Mouse (Mus musculus): ENCODE measurements around the gene Pla2g4f.

The Pla2g4f gene

DNA sequence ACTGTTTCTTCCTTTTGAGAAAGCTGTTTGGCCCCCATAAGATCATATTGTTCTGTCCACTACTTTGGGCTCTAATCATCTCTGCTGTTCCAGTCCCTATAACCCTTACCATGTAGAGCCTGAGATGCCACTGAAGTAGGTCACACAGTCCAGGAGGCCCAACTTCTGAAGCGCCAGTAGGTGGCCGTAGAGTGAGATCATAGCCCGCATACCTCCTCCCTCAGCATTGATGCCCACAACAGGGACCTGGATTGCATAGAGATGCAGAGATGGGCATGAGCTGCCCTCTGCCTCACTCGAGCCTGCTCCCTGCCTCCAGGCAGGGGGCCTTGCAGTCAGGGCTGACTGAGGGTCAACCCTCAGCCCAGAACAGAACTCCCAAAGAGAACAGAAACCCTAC is 37.0 kb downstream of the Pla2g4f start:
- no peak for DNase-seq

DNA sequence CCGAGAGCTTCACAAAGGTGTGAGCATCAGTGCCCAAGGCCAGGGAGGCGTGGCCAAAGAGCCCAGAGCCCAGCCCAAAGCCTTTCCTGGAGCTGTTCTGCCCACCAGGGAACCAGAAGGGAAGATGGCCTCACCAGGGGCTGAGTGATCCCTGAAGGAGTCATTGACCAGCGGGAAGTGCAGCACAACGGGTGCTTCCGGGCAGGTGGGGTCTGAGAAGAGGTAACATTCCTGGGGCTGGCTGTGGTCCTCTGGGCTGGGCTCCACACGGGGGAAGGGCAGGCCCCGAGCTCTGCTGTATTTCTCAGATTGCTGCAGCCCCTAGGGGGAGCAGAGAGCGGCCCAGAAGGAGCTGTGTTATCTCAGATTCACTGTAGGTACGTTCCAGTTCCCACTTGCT is 45.3 kb downstream of the Pla2g4f start:
- DNase-seq, result no peak

DNA sequence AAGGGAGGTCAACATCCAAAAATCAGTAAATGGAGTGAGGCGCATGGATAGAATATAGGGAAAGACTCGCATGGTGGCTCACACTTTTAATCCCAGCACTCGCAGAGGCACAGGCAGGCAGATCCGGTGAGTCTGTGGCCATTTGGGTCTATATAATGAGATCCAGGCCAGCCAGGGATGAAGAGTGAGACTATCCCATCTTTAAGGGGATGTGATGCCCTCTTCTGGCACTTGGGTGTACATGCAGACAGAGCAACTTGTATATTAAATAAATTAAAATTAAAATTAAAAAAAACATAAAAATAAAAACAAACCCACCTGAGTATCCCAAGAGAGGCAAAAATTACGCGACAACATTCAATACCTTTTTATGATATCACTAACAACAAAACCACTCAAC is 48.4 kb downstream of the Pla2g4f start:
- DNase-seq, result no peak

DNA sequence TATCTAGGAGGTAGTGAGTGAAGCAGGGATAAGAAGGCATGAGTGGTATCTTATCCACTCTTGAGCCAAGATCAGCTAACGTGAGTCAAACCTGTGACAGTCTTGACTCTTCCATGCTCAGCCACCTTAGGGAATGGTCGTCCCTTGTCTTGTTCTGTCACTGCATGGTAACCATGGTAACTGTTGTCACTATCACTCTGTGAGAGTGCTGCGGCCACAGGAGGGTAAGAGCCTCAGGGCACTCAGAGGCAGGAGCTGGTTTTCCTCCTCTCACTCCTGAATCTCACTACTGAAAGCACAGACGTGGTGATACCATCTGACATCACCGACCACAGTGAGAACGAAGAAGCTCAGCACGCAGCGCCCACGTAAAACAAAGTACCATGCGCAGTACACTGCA is 49.1 kb downstream of the Pla2g4f start:
- DNase-seq, result no peak

DNA sequence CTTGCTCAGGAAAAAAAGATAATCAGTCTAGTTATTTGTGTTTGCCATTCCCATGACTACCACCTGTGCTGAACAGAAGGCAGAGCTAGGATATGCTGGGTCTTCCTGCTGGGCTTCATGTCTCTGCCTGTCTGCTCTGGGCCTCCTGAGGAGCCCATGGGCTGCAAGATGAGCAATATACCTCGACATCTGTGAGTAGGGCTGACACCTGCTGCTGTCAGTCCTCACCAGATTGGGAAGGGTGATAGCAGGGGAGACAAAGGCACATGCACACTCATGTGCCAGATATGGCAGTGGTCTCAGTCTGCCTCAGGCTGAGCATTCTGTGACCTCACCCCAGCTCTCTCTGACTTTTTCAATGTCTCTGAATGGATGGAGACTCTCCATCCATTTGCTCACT is 51.1 kb downstream of the Pla2g4f start:
- DNase-seq, result no peak

DNA sequence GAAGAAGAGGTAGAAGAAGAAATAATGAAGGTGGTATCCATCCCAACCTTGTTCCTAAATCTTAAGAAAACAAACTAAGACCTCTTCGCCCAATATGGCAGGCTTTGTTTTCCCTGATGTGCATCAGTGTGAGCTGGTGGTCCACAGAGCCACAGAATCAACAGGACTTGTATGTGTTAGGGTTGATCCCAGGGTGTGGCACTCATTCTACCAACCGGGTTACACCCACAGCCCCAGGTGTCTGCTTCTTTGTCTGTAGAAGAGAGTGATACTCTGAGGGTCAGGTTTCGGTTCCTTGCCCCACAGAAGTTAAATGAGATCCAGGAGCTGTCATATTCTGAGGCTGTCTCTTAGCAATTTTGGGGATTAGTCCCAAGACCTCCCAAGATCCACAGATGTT is 52.6 kb downstream of the Pla2g4f start:
- DNase-seq, result no peak

DNA sequence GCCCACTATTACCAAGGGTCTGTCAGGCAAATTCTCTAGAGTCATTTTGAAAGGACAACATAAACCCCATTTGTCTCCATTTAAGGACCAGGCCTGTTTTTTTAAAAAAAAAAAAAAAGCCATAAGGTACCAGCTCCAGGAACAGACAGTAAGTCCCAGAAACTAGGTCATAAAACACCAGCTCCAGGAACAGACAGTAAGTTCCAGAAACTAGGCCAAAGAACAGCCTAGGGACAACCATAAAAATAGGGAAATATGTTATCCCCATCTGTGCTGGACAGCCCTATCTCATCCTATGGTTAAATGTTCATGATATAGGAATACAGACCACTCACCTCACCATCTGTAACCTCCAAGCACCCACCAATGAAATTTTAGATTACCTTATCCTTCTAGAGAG is 57.7 kb downstream of the Pla2g4f start:
- DNase-seq, result no peak

DNA sequence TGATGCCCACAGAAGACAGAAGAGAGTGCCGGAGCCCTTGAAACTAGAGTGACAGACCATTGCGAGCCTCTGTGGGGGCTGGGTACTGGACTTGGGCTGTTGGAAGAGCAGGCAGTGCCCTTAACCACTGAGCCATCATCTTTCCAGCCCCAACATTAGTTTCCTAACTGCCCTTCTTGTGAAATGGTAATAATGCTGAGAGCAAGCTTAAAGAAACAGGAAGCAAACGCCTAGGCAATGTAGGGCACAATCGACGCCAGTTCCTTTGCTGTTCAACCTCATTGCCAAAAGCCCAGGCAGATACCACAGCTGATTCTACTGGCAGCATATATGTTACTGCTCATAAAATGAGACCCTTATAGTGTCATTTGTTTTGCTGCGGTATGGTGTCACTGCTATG is 61.3 kb downstream of the Pla2g4f start:
- no peak for DNase-seq
